Mouse (Mus musculus) activated CD4-positive, CD25-positive, alpha-beta regulatory T cell, adult 4 months (primary cell): Measurements from ENCODE around the gene Col19a1. TPM values are rescaled to one million over a fixed set of nuclear protein-coding genes. Genes with fewer than 3 reads are reported as not detected.

Experiments used
- ATAC-seq: one replicate; pipeline ENCODE4 v1.8.0; 2017
- polyA plus RNA-seq, 2 experiments: library from polyadenylated mRNA; unstranded; fragments of 100-300 nt; shearing (Covaris generic); gene quantifications; one replicate each; pipeline ENCODE4 v1.2.1; 2017

The Col19a1 gene
- polyA plus RNA-seq, 2 experiments from 2014 or later, result 0.16 TPM; not detected in 1

DNA sequence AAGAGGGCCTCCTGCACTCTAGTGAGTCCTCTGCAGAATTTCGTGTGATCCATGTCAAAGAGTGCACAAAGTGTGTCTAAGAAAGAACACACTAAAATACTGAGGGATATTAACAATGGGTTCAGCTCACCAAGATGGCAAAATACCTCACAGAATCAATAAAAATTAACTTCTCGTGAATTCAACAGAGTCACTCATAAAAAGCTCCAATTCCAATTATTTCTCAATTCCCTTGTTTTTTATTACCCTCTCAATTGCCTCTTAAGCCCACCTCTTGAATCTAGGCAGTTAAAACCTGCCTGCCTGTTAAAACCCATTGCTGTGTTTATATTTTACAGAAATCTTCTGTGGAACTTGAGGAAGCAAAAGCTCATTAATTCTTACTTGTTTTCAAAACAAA is 277.1 kb downstream of the Col19a1 start:
- no peak for ATAC-seq

DNA sequence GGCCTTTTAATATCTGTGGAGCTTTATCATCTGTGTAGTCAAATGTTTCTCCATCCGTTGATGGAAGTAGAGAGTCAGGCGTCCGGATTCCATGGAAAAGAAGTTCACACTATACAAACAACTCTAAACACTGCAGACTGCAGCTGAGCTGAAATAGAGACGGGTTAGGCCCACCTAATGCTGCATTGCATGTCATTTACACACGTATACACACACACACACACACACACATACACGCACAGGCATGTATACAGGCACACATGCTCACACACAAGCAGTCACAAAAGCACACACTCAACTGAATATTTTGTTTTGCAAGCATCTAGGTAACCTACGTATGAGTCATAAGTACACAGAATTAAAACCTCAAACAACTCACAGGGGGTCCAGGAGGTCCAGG is 284.2 kb downstream of the Col19a1 start:
- no peak for ATAC-seq

GRCm38 (mm10) chr1:24302674-24303073 is 284.6 kb downstream of the Col19a1 start:
- ATAC-seq, result no peak

GRCm38 (mm10) chr1:24300700-24301099 is 286.6 kb downstream of the Col19a1 start:
- no peak for ATAC-seq

DNA sequence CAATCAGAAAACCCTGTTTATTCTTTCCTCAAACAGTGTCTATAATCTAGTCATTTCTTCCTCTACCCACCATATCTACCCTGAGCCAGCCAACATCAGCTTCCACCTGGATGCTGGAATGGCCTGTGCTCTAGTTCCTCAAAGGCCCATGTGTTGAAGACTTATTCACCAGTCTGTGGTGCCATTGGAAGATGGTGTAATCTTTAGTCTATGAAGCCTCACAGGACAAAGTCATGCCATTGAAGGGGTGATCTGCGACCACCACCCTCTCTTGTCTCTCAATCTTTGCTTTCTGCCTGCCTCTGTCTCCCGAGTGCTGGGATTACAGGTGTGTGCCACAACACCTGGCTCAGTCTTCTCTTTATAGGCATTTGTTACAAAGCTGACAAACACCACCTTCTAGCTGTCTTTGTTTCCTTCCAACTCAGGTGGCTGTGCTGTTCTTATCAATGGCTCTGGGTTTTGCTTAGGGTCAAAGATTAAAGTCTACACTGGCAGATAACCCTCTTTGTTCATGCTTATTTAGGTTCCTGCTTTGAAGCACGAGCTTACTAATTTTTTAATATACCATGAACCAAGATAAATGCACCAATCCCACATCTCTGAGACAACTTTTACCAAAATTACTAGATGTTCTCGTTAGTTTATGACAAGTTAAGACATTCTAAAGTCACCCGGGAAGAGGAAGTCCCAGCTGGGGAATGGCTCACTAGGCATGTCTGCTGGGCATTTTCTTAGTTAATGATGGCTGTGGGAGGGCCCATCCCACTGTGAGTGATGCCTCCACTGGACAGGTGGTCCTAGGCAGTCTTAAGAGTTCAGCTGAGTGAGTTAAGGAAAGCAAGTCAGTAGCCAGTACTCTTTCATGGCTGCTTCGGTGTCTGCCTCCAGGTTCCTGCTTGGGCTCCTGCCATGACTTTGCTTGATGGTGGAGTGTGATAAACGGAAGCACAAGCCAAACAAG is 292.0 kb downstream of the Col19a1 start:
- ATAC-seq, result no peak

GRCm38 (mm10) chr1:24292515-24292914 is 294.8 kb downstream of the Col19a1 start:
- no peak for ATAC-seq

- no peak for ATAC-seq
Measured at GRCm38 (mm10) chr1:24286360-24286759, 300.9 kb downstream of the Col19a1 start.

GRCm38 (mm10) chr1:24267022-24267421 is 320.2 kb downstream of the Col19a1 start:
- ATAC-seq, result no peak

DNA sequence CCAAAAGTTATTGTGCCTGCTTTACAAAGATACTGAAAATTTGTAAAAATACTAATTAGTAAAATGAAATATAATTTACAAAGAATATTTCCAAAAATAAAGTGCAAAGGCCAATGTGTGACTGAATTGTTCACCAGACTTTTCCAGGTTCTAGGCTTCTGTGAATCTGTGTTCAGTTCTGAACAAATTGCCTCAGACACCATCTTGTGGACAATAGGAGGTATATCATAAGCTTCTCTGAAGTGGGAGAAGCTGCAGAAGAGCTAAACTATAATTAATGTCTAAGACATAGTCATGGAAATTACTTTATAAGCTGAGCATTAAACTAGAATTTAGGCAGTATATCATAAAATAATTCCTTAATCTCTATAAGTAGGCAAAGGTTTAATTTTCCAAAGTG is 326.1 kb downstream of the Col19a1 start:
- ATAC-seq, result no peak

- ATAC-seq, result no peak
Measured at GRCm38 (mm10) chr1:24259419-24259818, 327.9 kb downstream of the Col19a1 start.

DNA sequence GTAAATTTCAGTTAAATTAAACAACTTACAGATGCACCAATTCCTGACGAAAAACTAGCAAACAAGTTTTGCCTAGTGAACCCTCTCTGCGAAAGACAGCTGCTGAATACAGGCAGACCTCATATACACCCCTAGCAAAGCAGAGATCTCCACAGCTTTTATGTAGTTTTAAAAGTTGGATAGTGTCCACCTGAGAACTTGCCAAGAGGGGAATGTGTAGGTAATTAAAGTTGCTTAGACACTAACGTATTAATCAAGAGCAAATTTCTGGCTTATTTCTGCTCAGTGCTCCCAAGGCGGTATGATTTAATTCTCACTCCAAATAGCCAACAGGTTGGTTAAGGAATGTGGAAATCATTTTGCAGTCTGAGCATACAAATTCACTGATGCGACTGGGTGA is 329.3 kb downstream of the Col19a1 start:
- no peak for ATAC-seq

DNA sequence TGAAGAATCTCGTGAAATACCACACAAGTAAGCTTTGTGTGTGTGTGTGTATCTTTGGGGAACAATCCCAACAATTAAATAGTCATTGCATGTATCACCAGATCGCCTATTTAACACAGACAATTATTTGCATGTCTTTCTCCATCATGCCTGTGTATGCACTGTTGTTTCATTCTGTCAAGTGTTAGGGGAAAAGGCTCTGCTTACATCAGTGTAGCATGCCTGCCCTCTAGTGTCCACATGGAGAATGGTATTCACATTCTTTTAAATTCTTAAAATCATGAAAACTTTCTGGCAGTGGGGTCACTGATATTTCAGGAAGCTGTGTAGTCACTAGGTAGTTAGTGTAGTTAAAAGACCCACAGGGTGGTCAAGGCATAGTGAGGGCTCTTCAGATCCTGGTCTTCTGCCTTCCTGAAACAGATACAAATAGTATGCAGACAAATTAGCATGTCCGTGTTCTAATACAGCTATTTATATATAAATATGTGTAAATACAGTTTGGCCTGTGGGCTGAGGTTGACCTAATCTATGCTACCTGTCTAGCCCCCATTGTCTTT is 338.1 kb downstream of the Col19a1 start:
- no peak for ATAC-seq

DNA sequence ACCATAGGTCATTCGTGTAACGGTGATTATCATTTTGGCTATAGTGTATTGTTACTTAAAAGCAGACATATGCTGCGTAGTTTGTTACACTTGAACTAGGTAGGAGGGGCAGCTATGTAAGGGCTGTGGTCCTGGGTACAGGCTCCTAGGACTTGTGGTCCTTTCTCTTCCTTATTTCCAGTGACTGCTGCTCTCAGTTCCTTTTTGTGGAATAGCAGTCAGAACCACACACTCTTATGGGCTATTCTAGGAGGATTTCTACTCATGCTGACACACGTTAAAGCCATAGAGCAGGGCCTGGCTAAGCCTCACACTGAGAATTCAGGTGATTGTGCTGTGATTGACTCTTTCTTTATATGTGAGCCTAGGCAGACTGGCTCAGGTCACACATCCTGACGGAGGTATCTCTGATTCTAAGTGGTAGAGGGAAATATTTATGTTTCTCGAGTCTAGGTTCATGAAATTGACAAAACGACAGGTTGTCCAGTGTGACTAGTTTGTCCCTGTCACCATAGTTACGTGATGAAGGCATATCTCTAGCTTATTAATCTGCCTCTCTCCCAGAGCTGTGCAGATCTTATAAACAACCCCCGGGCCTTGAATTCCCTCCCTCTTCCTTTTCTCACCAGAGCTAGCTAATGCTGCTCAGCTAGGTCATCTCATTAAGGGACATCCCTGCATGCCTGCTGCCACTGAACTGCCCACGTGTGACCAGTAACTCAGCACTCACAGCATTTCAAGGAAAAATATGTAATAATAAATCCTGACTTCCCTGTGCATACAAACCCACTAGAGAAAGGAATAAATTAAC is 338.8 kb downstream of the Col19a1 start:
- ATAC-seq, result no peak

DNA sequence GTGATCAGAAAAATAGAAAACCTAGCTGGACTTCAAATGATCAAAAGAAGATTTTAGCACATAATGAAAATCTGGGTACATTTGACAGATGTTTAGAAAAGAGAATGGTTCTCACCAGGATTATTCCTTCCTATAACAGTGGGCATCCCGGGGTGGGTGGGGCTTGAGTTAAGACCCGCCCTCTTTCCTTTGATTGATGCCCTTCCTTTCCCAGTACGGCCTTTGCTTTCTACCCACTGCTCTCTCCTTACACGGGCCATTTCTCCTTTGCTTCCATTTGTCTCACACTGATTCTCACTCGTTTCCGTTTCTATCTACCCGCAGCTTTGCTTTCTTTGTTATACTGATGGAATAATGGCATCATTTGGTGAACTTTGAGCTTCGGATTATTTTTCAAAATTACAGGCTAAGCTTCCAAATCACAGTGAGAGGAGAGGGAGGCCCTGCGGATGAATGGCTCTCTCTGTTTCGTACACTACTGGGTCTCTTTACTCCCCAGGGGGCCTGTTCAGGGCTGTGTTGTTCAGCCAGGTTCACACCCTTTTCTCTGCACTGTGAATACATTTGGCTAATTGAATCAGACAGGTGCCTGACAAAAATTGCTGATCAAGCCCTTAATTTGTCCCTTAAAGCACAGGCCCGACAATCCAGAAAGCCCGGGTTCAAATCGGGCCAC is 341.4 kb downstream of the Col19a1 start:
- no peak for ATAC-seq

DNA sequence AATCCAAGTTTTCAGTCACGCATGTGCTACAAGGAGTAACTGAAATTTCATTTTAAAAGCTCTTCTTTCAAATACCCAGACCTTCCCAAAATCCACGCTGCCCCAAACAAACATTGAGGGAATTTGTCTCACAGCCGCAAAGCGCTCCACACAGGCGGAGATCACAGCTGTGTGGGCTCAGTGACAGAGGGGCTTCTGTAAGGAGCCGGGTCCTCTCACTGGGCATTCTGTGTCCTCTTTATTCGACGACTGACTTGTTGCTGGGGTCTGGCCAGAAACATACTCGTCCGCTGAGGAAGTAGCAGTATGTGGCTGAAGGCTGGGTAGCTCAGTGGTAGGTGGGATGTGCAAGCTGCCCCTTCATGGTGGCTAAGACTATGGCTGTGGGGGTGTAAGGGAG is 342.3 kb downstream of the Col19a1 start:
- ATAC-seq, result no peak

DNA sequence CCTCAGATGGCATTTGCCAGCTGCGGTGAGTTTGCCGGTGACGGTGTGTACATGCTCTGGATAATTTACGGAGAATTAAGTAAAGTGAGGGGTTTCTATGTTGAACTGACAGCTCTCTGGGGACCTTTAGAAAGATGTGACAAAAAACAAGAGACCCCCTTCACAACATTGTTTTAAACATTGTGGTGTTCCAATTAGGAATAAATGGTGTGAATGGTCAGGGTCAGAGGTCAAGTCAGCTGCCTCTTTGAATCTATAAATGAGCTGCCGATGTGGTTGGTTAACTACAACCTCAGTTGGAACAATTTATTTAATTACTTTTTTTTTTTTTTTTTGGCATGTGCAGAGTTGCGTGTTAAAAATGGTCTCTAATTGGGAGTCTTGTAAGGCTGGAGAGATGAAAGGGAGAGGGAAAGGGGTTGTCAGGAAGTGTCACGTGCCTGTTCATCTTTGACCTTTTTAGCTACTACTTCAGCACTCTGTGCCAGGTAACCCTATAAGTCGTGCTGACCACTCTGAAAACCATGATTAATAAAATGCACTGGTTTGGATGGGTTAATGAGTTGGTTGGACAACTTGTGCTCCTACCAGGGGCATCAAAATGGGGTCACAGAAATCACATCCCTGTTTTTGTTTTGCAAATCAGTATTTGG is 347.1 kb downstream of the Col19a1 start:
- ATAC-seq, result no peak

DNA sequence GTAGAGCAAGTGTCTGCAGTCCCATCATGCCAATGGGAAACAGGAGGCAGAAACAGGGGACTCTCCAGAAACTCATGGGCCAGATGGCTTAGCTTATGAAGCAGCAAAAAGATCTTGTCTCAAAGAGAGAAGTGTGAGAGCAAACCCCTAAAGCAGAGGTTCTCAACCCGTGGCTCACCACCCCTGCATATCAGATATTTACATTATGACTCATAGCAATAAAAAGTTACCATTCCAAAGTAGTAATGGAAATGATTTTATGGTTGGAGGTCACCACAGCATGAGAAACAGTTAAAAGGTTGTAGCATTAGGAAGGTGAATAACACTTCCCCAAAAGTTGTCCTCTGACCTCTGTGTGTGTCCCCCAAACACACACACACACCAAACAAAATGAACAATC is 350.9 kb downstream of the Col19a1 start:
- no peak for ATAC-seq

DNA sequence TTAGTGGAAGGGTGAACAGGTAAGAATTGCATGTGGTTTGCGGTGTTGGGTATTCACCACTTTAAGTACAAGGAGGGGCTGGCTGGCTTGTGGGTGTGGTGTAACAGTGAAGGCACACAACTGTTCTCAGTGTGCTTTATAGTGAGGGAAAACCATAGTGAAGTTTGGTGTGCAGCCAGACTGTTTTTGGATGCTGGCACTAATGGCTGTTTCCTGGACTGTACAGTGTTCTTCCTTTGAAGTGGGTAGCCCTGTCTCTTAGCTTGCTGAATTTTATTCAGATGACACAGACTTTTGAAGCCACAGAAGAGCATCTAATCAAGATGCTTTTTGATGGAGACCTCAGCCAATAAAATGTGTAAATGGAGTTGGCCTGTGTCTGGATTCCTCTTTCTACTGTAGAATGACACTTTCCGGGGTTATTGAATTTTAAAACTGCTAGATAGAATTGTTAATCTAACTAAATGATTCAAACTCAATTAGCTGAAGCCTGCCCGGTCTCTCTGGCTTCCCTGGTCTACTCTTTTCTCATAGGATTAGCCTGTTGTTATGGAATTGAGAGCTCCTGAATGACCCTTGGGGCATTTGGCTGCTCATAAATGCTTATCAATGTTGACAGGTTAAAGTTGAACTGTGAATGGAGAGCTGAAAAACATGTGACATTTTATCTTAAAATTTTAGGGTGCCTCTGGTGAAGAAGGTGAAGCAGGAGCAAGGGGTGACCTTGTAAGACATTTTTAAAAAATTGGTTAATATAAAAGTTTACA is 355.6 kb downstream of the Col19a1 start:
- ATAC-seq, result no peak

DNA sequence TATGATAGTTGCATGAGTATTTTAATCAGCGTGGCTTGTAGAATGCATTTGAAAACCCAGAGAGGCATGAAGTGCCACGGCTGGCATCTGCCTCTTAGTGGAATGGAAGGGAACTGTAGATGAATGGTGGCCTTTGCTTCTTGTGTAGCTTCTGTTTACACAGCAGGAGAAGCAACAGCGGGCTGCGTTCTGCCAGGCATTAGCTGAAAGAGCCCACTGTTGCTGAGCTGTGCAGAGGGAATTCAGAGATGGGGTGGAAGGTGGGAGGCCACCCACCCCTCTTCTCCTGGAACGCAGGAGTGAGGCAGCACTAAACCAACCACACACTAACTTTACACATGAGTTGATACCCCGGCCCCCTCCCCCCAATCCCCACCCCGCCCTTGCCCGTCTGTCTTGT is 356.8 kb downstream of the Col19a1 start:
- ATAC-seq, result no peak

DNA sequence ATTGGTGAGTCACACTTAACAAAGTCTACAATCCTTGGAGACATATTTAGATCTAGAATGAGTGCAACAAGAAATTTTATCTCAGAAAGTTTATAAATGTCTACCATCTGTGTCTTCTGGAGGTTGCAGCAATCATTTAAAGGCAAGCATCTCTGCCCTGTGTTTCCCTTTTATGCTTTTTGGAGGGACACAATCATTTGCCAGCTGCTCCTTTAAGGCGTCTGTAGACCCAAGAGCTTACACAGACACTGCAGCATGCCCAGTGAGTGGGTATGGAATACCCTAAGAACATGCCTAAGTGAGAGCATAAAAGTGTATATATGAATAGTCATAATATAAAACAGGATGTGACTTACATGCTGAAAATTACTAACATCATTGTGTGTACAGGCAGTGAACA is 357.7 kb downstream of the Col19a1 start:
- ATAC-seq, result no peak

DNA sequence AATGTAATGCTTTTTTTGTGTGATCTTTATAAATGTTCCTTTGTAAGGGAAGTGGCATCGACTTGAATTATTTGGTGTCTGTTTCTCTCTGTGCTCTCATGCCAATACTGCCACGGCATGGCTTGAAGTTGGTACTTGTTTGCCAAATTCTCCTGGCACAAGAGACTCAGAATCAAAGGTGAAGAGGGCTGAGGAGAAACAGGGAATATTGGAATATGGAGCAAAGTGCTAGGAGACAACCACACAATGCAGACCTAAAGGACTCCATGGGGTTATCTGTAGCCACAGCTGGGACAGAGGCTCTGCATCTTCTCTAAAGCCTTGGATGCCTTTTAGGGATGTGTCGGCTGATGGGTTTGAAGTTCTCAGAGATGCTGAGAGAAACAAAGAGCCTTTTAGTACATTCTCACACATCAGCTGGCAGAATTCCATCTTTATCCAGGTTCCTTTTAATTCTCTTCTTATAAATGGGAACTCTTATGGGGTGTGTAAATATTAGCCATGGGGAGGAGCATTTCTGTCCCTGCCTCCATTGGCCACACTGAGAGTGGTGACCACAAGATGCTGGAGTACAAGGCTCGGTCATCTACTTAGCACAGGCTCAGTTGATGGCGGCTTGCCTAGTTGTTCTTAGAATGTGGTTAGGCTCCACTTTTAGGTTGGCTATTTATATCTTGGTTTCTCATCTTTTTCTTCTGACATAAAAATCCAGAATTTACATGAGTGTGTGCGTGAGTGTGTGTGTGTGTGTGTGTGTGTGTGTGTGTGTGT is 360.1 kb downstream of the Col19a1 start:
- no peak for ATAC-seq
